Mouse (Mus musculus) left cerebral cortex, adult 2 months (tissue): ENCODE measurements around the gene Kcnk1. TPM values are rescaled to one million over a fixed set of nuclear protein-coding genes. Genes with fewer than 3 reads are reported as not detected.
A peak's percentile ranks its signal among the peaks of the same experiment; 100 is the strongest.

Experiments
- DNase-seq, 2 experiments: peaks; one replicate each; pipeline ENCODE4 v3.0.0; 2021 to 2022; ENCODE audit warnings: low spot score in 2 of 2, mixed read lengths in 1 of 2; ENCODE audit errors: extremely low spot score in 1 of 2
- H3K27ac ChIP-seq: fragments of 200-600 bp; 2 replicates; pipeline ENCODE4 v1.8.1; 2022
- H3K4me3 ChIP-seq: fragments of 200-600 bp; 2 replicates; pipeline ENCODE4 v1.8.1; 2022
- CTCF ChIP-seq: fragments of 200-600 bp; IDR thresholded peaks from 2 replicates; pipeline ENCODE4 v1.8.1; 2022; ENCODE audit warnings: antibody characterized with exemption, mild to moderate bottlenecking, moderate library complexity
- intact Hi-C: fragments of 180-260 bp; cut with DNase I; formaldehyde crosslinking; loops from one replicate; pipeline ENCODE4 v1.15.1; 2025
- total RNA-seq, 2 experiments: library from RNA; stranded (reverse); gene quantifications; 2 replicates each; pipeline ENCODE4 v1.2.3; 2021

Kcnk1 gene
- total RNA-seq, 2 experiments from 2014 or later: 90.0 to 91.1 TPM

DNA sequence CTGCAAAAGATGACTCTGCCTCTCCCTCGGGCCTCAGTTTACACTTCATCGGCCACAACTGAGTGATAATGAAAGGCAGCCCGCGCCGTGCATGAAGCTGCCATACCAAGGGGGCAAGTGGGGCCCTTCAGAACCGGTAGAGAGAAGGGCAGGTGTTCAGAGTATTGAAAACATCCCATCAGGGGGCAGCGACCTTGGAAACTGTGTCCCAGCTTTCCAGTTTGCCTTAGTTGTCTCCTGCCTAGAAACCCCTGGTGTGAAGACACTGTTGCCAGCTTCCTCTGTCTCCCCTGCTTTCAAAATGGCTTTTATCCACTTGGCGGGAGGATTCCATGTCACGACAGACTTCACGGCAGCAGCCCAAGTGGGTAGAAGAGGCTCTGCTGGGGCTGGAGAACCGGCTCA is 31.2 kb upstream of the Kcnk1 start:
- TF ChIP-seq CTCF: no peak
- H3K4me3 ChIP-seq: peak overlapping the region; percentile 7; the same call in 1 of the 2 replicates
- intact Hi-C loops: no loop called here
- no peak overlapping the region; the same call in 1 of the 2 replicates for H3K27ac ChIP-seq
- no peak for DNase-seq

DNA sequence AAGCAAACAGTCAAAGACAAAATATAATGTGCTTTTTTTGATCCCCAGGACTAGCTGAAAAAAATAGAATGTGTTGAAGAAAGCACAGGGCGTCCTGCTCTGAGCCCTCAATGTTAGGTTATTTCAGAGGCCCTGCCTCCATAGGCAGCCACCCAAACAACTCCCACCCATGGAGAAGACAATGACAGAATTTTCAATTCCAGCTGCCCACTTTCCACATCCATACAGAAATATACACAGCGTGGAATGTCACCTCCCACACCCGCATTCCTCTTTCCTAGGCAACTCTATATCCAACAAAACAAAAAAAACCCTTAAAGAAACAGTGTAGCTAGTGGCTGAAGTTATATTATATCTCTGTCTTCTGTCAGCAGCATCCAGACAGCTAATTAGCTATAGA is 23.6 kb upstream of the Kcnk1 start:
- H3K4me3 ChIP-seq: no peak overlapping the region
- peak; percentile 54 to 60 for DNase-seq
- no peak overlapping the region for H3K27ac ChIP-seq
- intact Hi-C loops: loop anchor here (1.0 to 5.0 kb wide), 3 partner anchors 12 to 241 kb away; no protein-coding TSS in a partner anchor
- TF ChIP-seq CTCF: no peak

DNA sequence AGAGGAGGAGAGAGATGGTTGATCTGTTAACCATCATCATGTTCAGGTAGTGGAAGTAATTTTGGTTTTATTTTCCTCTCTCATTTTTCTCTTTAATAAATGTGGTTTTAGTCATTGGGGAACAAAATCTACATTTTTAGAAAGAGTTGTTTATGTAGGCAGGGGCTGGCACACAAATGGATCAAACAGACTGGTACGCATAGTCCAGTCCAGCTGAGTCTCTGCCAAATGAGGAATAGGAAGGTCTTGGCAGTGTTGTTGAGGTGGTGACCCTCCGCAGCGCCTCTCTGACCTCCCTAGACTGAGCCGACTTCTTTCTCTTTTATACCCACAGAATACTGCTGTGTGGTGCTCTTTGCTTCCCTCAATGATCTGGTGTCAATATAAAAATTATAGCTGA is 19.0 kb upstream of the Kcnk1 start:
- no peak overlapping the region for H3K27ac ChIP-seq
- no peak overlapping the region for H3K4me3 ChIP-seq
- intact Hi-C loops: no loop called here
- TF ChIP-seq CTCF: no peak
- no peak for DNase-seq

DNA sequence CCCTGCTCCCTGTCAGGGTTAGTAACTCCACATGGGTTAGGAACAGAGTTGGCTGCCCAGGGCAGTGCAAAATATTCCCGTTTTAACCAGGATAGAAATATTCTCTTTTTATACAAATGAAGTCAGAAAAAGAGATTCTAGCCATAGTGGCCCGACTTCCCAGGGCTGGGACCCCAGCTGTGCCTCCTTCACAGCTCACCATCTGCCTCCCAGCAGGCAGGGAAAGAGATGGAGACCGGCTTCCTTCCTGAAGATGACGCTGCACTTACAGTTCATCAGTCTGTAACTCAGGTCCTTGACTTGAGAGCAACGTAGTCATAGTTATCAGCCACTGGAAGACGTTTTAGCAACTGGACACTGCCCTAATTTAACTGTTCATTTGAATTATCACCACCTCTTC is 14.1 kb upstream of the Kcnk1 start:
- H3K4me3 ChIP-seq: no peak overlapping the region
- intact Hi-C loops: no loop called here
- DNase-seq: no peak
- TF ChIP-seq CTCF: no peak
- H3K27ac ChIP-seq: no peak overlapping the region

DNA sequence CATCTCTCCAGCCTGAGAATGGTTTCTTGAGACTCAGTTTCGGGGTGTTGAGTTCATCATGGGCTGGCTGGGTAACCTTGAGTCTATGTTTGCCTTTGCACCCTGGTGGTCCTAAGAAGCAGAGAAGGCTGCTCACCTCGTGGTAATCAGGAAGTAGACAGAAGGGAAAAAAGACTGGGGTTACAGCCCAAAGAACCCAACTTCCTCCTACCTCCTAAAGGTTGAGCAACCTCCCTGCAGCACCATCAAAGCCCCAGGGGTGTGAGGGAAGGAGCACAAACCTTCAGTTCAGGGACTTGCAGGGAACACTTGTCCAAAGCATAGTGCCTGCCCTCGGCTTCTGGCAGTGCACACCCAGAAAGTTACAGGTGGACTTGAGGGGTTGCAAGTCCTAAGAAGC is 11.5 kb upstream of the Kcnk1 start:
- H3K27ac ChIP-seq: no peak overlapping the region
- H3K4me3 ChIP-seq: no peak overlapping the region
- intact Hi-C loops: no loop called here
- TF ChIP-seq CTCF: no peak
- DNase-seq: no peak

DNA sequence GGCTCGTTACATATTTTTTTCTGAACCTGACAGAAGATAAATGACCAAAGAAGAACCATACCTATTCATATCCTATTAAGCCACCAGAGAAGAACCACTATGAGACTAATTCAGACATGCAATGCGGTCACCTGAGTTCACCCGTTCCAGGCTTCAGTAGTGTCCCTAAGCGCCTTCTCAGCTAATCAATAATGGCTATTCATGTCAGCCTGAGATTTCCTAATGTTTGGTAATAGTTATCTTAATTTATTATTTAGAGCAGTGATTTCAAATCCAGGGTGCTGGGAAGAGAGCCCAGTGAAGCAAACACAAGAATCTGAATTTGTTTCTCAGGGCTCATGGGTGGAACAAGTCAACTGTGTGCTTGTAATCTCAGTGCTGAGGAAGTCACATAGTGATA is 10.8 kb upstream of the Kcnk1 start:
- no peak for DNase-seq
- TF ChIP-seq CTCF: no peak
- Histone ChIP-seq H3K4me3 (no peak overlapping the region), H3K27ac (no peak overlapping the region)
- intact Hi-C loops: no loop called here

GRCm38 (mm10) chr8:125985364-125985763 is 9.6 kb upstream of the Kcnk1 start:
- no peak for TF ChIP-seq CTCF

GRCm38 (mm10) chr8:125986999-125987589 is 7.9 kb upstream of the Kcnk1 start:
- DNase-seq: no peak
- TF ChIP-seq CTCF: no peak
- intact Hi-C loops: no loop called here
- 0 out of 2 replicates have a peak overlapping the region, but pooled peaks have one; percentile 50 for H3K27ac ChIP-seq
- H3K4me3 ChIP-seq: no peak overlapping the region

More at GRCm38 (mm10) chr8:125985364-125985763, 9.6 kb upstream of the Kcnk1 start:
- intact Hi-C loops: no loop called here
- no peak for DNase-seq
- H3K27ac ChIP-seq: no peak overlapping the region
- H3K4me3 ChIP-seq: no peak overlapping the region

- intact Hi-C loops: no loop called here
- no peak for TF ChIP-seq CTCF
- Histone ChIP-seq H3K27ac (no peak overlapping the region), H3K4me3 (no peak overlapping the region)
- DNase-seq: no peak
These were observed 7.0 kb upstream of the Kcnk1 start for GRCm38 (mm10) chr8:125987996-125988395.

GRCm38 (mm10) chr8:125993636-125994035 is 1.3 kb upstream of the Kcnk1 start:
- Histone ChIP-seq H3K4me3 (no peak overlapping the region), H3K27ac (no peak overlapping the region)
- no peak for DNase-seq
- TF ChIP-seq CTCF: no peak
- intact Hi-C loops: no loop called here

DNA sequence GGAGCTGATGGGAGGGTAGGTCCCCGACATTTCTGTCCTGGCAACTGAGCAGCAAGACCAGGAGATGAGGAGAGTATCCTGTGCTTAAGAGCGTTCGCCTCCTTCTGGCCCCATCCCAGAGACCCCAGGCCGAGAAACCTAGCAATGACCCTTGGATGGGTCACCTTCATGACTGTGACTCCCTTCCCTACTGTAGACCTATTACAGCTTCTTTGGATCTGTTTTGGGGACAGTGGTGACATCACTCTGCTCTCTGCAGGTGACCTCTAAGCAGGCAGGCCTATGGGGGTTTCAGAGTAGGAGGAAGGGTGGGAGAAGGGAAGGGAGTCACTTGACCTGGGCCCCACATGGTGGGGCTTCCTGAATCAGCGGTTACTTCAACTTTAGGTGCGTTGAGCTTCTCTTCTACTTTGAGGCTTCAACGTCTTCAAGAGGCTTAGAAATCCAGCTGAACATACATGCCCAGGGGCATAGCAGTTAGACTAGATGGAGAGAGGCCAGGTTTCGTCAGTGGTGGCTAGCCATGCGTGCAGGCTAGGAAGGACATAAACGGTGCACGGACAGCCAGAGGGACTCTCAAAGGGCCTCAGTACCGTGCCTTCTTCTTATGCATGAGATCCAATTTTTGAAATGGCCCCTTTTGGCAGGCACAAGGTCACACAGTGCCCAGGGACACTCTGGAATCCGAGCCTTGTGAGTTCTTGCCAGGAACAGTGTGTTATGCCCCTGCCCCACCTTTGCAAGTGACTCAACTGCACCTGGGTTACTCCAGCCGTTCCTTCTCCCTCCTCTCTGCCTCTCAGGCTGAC is 1.3 kb downstream of the Kcnk1 start:
- DNase-seq: no peak
- intact Hi-C loops: loop anchor here (1.0 kb wide), 1 partner anchor 37 kb away; no protein-coding TSS in a partner anchor
- Histone ChIP-seq H3K4me3 (peak overlapping the region; percentile 75), H3K27ac (peak overlapping the region; percentile 96)
- no peak for TF ChIP-seq CTCF

- peak overlapping the region; percentile 75 for H3K4me3 ChIP-seq
- no peak for DNase-seq
- TF ChIP-seq CTCF: no peak
- intact Hi-C loops: loop anchor here (1.0 kb wide), 1 partner anchor 38 kb away; no protein-coding TSS in a partner anchor
- peak overlapping the region; percentile 96 for H3K27ac ChIP-seq
These were observed 2.0 kb downstream of the Kcnk1 start for GRCm38 (mm10) chr8:125996980-125997379.
